Mouse (Mus musculus): ENCODE measurements around the gene Hoxb9.

DNA sequence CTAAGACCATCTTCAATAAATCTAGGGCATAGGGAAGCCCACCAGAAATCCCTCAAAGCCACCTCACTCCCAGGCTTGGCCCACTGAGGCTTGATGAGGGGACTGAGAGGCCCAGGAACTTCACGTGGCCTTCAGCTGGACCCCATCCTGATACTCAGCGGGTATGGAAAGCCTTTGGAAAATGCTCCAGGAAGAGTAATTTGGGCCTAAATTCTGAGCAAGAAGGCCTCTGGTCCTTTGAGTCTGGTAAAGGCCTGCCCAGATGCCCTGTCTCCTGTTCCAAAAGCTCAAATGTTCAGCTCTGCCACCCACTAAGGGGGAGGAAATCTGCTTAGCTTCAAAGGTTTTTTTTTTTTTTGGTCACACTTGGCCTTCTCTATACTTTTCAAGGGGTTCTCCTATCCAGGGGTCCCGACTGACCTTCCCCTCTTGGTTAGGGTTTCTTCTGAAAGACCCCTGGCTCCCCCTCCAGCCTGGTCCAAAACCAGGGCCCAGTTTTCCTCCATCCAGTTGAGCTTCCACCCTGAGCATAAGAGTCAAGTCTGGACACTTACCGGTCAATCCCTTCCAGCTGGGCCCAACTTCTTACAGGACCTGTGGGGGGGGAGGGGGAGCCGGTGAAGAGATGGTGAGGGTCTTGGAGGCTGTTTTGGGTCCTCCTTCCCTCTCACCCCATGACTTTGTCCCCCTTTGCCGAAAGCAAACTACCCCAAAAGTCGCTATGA, 35.1 kb downstream of the Hoxb9 start:
- TF ChIP-seq CTCF (IDR thresholded peaks at IDR 0.05; ENCODE audit: borderline replicate concordance, extremely low read depth, insufficient read depth, insufficient read length) = no peak
- TF ChIP-seq POLR2A (IDR thresholded peaks at IDR 0.05; ENCODE audit: borderline replicate concordance, extremely low read depth, insufficient read depth, insufficient read length, poor library complexity, severe bottlenecking) = no peak
